Mouse (Mus musculus): Measurements from ENCODE around the gene Gstm2. TPM values are rescaled to one million over a fixed set of nuclear protein-coding genes. Genes with fewer than 3 reads are reported as not detected.

Gstm2 gene
- 3.4 TPM in 2 replicates for polyA plus RNA-seq (2012; rRNA removed)

GRCm38 (mm10) chr3:107986041-107986562 is at the start of gene Gstm2:
Gene Gstm2, minus strand, starts transcription at chr3:107986453.

GRCm38 (mm10) chr3:108017473-108018189 is 31.4 kb upstream of the Gstm2 start, which contains the start of gene Gstm1:
Gene Gstm1, minus strand, starts transcription at chr3:108017973.

GRCm38 (mm10) chr3:107968724-107969395 is 17.4 kb downstream of the Gstm2 start, which contains the start of gene Gstm3:
Gene Gstm3, minus strand, starts transcription at chr3:107969283.

GRCm38 (mm10) chr3:107943239-107943990 is 42.8 kb downstream of the Gstm2 start, which contains the start of gene Gstm6:
Gene Gstm6, minus strand, starts transcription at chr3:107943749.

Other genes starting within 250 kb of the Gstm2 start
- 4.5 and 4.7 TPM in 2 replicates for gene Csf1, start 226.0 kb downstream of the Gstm2 start, polyA plus RNA-seq (2012; rRNA removed)
- gene Eps8l3, start 109.2 kb downstream of the Gstm2 start, polyA plus RNA-seq (2012; rRNA removed) = 0.06 TPM in 1 of 2 replicates, not detected in the other
- gene Gstm5, start 90.6 kb downstream of the Gstm2 start, polyA plus RNA-seq (2012; rRNA removed) = 114 and 121 TPM in 2 replicates
- gene Gstm7, start 54.6 kb downstream of the Gstm2 start, polyA plus RNA-seq (2012; rRNA removed) = 14.9 and 16.7 TPM in 2 replicates
- 4.7 and 6.2 TPM in 2 replicates for gene Gstm6, start 42.7 kb downstream of the Gstm2 start, polyA plus RNA-seq (2012; rRNA removed)
- 2.9 and 4.7 TPM in 2 replicates for gene Gstm3, start 17.2 kb downstream of the Gstm2 start, polyA plus RNA-seq (2012; rRNA removed)
- gene Gstm1, start 31.5 kb upstream of the Gstm2 start, polyA plus RNA-seq (2012; rRNA removed) = 111 and 127 TPM in 2 replicates
- gene Gstm4, start 58.4 kb upstream of the Gstm2 start, polyA plus RNA-seq (2012; rRNA removed) = 10.1 and 11.9 TPM in 2 replicates
- 44.0 and 51.2 TPM in 2 replicates for gene Ampd2, start 100.2 kb upstream of the Gstm2 start, polyA plus RNA-seq (2012; rRNA removed)
- 0.95 and 1.4 TPM in 2 replicates for gene Gnat2, start 106.3 kb upstream of the Gstm2 start, polyA plus RNA-seq (2012; rRNA removed)
- 30.2 and 35.7 TPM in 2 replicates for gene Gnai3, start 159.7 kb upstream of the Gstm2 start, polyA plus RNA-seq (2012; rRNA removed)
- not detected in 2 replicates for gene Gpr61, start 168.4 kb upstream of the Gstm2 start, polyA plus RNA-seq (2012; rRNA removed)
- 0.35 and 0.41 TPM in 2 replicates for gene Amigo1, start 199.9 kb upstream of the Gstm2 start, polyA plus RNA-seq (2012; rRNA removed)
- gene Cyb561d1, start 214.8 kb upstream of the Gstm2 start, polyA plus RNA-seq (2012; rRNA removed) = 1.5 and 1.9 TPM in 2 replicates
- 1.9 and 2.1 TPM in 2 replicates for gene Atxn7l2, start 224.5 kb upstream of the Gstm2 start, polyA plus RNA-seq (2012; rRNA removed)
- 0.03 and 0.07 TPM in 2 replicates for gene Sypl2, start 240.2 kb upstream of the Gstm2 start, polyA plus RNA-seq (2012; rRNA removed)

Measured in liver, embryonic 14 days (tissue).